Mouse (Mus musculus) hindbrain, embryonic 15.5 days (tissue): ENCODE results near the gene Cul7. TPM values are rescaled to one million over a fixed set of nuclear protein-coding genes. Genes with fewer than 3 reads are reported as not detected.

Experiments
- ATAC-seq: fragments of 200-750 bp; cut with Nextera tagmentation; 2 replicates; pipeline ENCODE4 v1.8.0; 2017; ENCODE audit warnings: low read depth, moderate number of reproducible peaks, moderate TSS enrichment; ENCODE audit not compliant: low FRiP score
- H3K27ac ChIP-seq: fragments of 300-500 bp; sonication (generic); replicated peaks from 2 replicates; pipeline ENCODE4 v1.5.1; 2015; ENCODE audit warnings: mild to moderate bottlenecking, inconsistent platforms
- H3K27me3 ChIP-seq: fragments of 300-500 bp; sonication (generic); 2 replicates; pipeline ENCODE4 v1.6.1; 2015; ENCODE audit warnings: control low read depth, inconsistent platforms
- H3K36me3 ChIP-seq: fragments of 300-500 bp; sonication (generic); 2 replicates; pipeline ENCODE4 v1.6.1; 2015; ENCODE audit warnings: control low read depth, inconsistent platforms
- H3K4me1 ChIP-seq: fragments of 300-500 bp; sonication (generic); replicated peaks from 2 replicates; pipeline ENCODE4 v1.6.1; 2015; ENCODE audit warnings: control low read depth, inconsistent platforms
- H3K4me2 ChIP-seq: fragments of 300-500 bp; sonication (generic); 2 replicates; pipeline ENCODE4 v1.6.1; 2015; ENCODE audit warnings: moderate library complexity, mild to moderate bottlenecking, inconsistent platforms
- H3K4me3 ChIP-seq: fragments of 300-500 bp; sonication (generic); 2 replicates; pipeline ENCODE4 v1.5.1; 2015; ENCODE audit warnings: mild to moderate bottlenecking, inconsistent platforms
- H3K9ac ChIP-seq: fragments of 300-500 bp; sonication (generic); 2 replicates; pipeline ENCODE4 v1.6.1; 2015; ENCODE audit warnings: inconsistent platforms
- H3K9me3 ChIP-seq: fragments of 300-500 bp; sonication (generic); 2 replicates; pipeline ENCODE4 v1.6.1; 2016; ENCODE audit warnings: control low read depth, inconsistent platforms
- WGBS: fragments of 180-500 bp; shearing (Covaris S2); methylation state at CpG from one replicate; pipeline ENCODE4 v1.1.7; 2015; 5-methylcytosine and 5-hydroxymethylcytosine counted together
- polyA plus RNA-seq: library from polyadenylated mRNA; unstranded; fragments of >200 nt; fragmentation: Nextera tagmentation; extraction: Ambion mirVana; gene quantifications from 2 replicates; pipeline ENCODE4 v1.2.1, GENCODE M21; 2015

Gene Cul7
- polyA plus RNA-seq, 1 experiment from 2014 or later = 43.8 TPM

DNA sequence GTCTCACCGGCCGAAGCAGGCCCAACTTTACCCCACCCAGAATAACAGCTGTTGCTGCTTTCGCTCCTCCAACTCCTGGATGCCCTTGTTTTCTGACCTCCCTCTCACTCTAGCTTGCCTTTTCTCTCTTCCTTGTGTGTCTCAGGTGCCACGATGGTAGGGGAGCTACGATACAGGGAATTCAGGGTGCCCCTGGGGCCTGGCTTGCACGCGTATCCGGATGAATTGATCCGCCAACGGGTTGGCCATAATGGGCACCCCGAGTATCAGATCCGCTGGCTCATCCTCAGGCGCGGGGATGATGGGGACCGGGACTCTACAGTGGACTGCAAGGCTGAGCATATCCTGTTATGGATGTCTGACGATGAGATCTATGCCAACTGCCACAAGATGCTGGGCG, 1.2 kb downstream of the Cul7 start:
- Histone ChIP-seq H3K4me3 (peak overlapping the region; percentile 57), H3K4me2 (peak overlapping the region; percentile 90), H3K9me3 (no peaks in the 10 kb centered on the region), H3K9ac (peak overlapping the region; percentile 86), H3K27ac (peak overlapping the region; percentile 95), H3K36me3 (peaks cover 40% of the 10 kb centered on the region), H3K27me3 (no peaks in the 10 kb centered on the region), H3K4me1 (peaks cover 42% of the 10 kb centered on the region)
- WGBS = 71% methylated on average over 17 of the region's 17 CpGs
- no peak for ATAC-seq

DNA sequence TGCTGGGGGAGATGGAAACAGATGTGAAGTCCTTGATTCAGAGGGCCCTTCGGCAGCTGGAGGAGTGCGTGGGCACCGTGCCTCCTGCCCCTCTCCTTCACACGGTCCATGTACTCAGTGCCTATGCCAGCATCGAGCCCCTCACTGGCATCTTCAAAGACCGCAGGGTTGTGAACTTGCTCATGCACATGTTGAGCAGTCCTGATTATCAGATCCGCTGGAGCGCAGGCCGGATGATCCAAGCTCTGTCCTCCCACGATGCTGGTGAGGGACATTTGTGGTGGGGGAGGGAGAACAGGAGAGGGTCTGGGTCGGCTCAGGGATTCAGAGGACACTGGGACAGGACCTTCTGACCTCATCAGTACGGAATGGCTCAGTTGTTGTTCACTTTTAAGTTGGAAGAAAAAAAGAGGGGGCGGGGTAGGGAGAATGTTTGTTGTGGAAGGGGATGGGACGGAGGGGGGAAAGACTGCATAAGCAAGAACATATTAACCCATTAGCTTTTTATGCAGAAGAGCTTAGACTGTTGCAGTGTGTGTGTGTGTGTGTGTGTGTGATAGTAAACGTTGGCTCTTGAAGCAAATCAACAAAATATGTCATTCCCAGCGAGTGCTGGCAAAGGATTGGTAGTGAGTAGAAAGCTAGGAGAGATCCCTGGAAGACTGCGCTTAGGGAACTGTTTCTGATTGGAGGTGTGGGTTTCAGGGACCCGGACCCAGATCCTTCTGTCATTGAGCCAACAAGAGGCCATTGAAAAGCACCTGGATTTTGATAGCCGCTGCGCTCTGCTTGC, 1.8 kb downstream of the Cul7 start:
- H3K4me1 ChIP-seq = peaks cover 37% of the 10 kb centered on the region

DNA sequence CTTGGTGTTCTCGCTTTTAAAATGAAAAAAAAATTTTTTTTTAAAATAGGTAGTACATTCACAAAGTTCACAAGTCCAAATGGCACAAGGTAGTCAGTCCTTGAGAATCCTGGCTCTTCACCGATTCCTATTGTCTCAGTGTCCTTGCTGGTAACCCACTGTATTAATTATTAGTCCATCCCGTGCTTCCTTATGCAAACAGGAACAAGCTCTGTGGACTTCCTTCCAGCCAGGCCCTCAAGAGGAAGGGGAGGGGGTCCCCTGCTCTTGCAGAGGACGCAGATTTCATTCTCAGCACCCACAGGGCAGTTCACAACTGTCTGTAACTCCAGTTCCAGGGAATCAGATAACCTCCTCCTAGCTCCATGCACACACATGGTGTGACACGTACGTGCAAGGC, 5.9 kb downstream of the Cul7 start:
- Histone ChIP-seq H3K4me3 (no peak overlapping the region), H3K4me2 (no peak overlapping the region), H3K27ac (no peak overlapping the region), H3K4me1 (peaks cover 23% of the 10 kb centered on the region), H3K27me3 (no peaks in the 10 kb centered on the region), H3K9ac (no peak overlapping the region), H3K9me3 (no peaks in the 10 kb centered on the region), H3K36me3 (peaks cover 81% of the 10 kb centered on the region)
- no peak for ATAC-seq
- WGBS = 84% methylated on average over 6 of the region's 6 CpGs

More for the DNA sequence above, 1.8 kb downstream of the Cul7 start:
- Histone ChIP-seq H3K27ac (no peak overlapping the region), H3K36me3 (peaks cover 46% of the 10 kb centered on the region), H3K27me3 (no peaks in the 10 kb centered on the region), H3K4me3 (peak overlapping the region; percentile 57), H3K9ac (peak overlapping the region; percentile 86), H3K4me2 (peak overlapping the region; percentile 90), H3K9me3 (no peaks in the 10 kb centered on the region)
- 72% methylated on average over 20 of the region's 20 CpGs for WGBS
- ATAC-seq = no peak

DNA sequence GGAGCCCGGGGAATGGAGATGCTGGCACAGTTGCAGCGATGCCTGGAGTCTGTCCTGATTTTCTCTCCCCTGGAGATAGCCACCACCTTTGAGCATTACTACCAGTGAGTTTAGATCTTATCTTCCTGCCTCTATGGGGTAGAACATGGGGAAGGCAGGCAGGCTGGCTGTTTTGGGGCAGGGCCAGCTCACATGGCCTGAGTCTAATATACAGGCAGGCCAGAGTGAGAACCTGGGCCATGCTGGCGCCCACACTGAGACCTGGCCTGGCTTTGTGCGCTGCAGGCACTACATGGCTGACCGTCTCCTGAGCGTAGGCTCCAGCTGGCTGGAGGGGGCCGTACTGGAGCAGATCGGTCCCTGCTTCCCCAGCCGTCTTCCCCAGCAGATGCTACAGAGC, 11.2 kb downstream of the Cul7 start:
- Histone ChIP-seq H3K4me1 (no peaks in the 10 kb centered on the region), H3K4me3 (no peak overlapping the region), H3K4me2 (no peak overlapping the region), H3K9ac (no peak overlapping the region), H3K36me3 (peaks cover 90% of the 10 kb centered on the region), H3K27me3 (no peaks in the 10 kb centered on the region), H3K9me3 (no peaks in the 10 kb centered on the region), H3K27ac (no peak overlapping the region)
- ATAC-seq = no peak
- WGBS = 94% methylated on average over 9 of the region's 9 CpGs

DNA sequence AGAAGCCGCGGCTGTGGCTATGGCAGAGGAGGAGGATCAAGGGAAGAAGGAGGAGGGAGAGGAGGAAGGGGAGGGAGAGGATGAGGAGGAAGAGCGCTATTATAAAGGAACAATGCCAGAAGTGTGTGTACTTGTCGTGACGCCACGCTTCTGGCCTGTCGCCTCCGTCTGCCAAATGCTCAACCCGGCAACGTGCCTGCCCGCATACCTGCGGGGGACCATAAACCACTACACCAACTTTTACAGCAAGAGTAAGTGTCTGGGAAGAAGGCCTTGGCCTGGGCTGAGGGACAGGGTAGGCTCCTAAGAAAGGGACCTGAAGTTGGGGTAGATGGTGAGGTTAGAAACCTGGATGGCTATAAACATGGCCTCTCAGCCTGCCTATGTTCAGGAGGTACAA, 11.8 kb downstream of the Cul7 start:
- Histone ChIP-seq H3K4me1 (no peaks in the 10 kb centered on the region), H3K27me3 (no peaks in the 10 kb centered on the region), H3K4me2 (no peak overlapping the region), H3K9ac (no peak overlapping the region), H3K27ac (no peak overlapping the region), H3K4me3 (no peak overlapping the region), H3K9me3 (no peaks in the 10 kb centered on the region), H3K36me3 (peaks cover 87% of the 10 kb centered on the region)
- ATAC-seq = no peak
- WGBS = 93% methylated on average over 12 of the region's 12 CpGs

DNA sequence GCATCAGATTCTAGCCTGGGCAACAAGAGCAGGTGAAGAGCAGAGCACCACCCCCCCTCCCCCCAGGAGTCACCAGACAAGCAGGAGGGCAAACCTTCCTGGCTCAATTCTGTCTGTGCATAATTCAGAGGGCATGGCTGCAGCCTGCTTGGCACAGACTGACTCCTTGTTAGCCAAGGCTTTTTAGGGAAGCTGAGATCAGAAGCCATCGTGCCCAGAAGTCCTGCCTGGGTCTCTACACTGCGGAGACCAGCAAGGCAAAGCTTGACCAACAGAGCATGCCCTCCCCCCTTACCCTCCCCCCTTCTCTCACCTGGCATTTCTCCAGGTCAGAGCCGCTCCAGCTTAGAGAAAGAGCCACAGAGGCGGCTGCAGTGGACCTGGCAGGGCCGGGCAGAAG, 12.6 kb downstream of the Cul7 start:
- Histone ChIP-seq H3K4me3 (no peak overlapping the region), H3K9ac (no peak overlapping the region), H3K36me3 (peaks cover 84% of the 10 kb centered on the region), H3K27ac (no peak overlapping the region), H3K4me1 (no peaks in the 10 kb centered on the region), H3K9me3 (no peaks in the 10 kb centered on the region), H3K27me3 (no peaks in the 10 kb centered on the region), H3K4me2 (no peak overlapping the region)
- no peak for ATAC-seq
- WGBS = 78% methylated on average over 5 of the region's 5 CpGs

DNA sequence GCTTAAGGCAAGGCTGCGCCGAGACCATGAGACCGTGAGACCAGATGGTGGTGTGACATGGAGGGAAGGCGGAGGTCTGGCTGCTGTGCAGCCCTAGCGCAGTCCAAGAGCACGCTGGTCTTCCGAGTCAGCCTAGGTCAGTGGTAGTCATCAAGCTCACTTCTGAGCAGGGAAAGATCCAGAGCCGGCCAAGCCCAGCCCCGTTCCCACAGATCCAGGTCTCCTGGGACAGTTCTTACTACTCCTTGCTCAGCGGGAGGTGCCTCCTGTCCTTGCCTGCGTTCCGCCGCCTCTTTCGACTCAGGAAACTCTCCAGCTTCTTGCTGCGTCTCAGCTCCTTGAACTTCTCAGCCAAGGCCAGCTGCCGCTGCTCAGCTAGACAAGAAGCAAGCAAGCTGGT, 17.6 kb downstream of the Cul7 start:
- Histone ChIP-seq H3K27ac (no peak overlapping the region), H3K4me1 (peaks cover 2% of the 10 kb centered on the region; the same call in 1 of the 2 replicates), H3K9me3 (no peaks in the 10 kb centered on the region), H3K4me3 (no peak overlapping the region), H3K27me3 (no peaks in the 10 kb centered on the region), H3K9ac (no peak overlapping the region), H3K4me2 (no peak overlapping the region), H3K36me3 (peaks cover 49% of the 10 kb centered on the region)
- WGBS = 88% methylated on average over 16 of the region's 16 CpGs
- no peak for ATAC-seq

DNA sequence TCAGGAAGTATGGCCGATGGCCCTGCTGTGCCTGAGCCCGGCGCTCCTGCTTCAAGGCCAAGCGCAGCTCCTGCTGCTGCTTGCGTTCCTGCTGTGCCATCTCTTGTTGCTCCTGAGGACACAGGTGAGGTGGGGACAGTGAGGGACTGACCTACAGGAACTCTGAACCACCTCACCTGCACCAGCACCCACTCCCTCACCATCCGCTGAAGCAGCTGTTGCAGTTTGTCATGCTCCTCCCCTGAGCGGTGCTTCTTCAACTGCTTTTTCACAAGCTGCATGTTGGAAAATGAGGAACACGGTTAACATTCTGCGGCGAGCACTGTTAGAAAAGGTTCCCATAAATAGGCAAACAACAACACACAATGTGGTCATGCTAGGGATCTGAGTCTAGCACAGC, 19.8 kb downstream of the Cul7 start:
- no peaks in the 10 kb centered on the region for H3K27me3 ChIP-seq
- H3K9ac ChIP-seq = no peak overlapping the region
- H3K36me3 ChIP-seq = peaks cover 32% of the 10 kb centered on the region
- no peaks in the 10 kb centered on the region for H3K9me3 ChIP-seq
- ATAC-seq = no peak
- peaks cover 20% of the 10 kb centered on the region for H3K4me1 ChIP-seq
- WGBS = 97% methylated on average over 10 of the region's 10 CpGs
- no peak overlapping the region for H3K4me2 ChIP-seq
- H3K4me3 ChIP-seq = no peak overlapping the region
- H3K27ac ChIP-seq = no peak overlapping the region

DNA sequence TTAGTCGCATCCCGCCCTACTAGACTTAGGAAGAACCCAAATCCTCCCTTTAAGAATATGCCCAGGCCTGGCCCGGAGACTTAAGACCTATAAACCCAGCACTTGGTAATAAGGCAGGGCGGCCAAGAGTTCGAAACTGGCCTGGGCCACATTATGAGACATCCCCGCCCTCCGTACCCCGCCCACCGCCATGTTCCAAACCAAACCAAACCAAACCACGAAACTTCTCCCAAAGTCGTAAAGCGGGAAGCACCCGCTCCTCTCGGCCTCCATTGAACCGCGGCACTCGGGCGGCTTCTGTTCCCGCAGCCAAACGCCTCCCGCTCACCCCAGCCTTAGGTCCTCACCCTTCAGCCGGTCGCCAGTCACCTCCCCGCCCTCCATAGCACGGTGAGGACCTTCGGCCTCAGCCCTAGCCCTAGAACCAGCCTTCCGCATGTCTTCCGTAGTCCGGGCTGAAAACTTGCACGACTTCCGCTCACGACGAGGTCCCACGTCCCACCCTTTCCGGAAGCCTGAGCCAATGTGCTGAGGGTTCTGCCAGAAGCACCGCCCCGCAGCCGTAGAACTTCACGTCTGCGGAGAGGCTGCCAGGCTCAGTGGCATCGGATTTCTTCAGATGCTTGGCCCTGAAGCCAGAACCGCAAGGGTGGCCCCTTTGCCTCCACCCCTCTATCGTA, 23.9 kb downstream of the Cul7 start, which contains the start of gene Rrp36:
Gene Rrp36 (minus strand): TSS at position 503 of the 680 bp plus-strand sequence.
- peak within 1 kb of the TSS; percentile 84 for H3K4me3 ChIP-seq
- H3K4me2 ChIP-seq = peak within 1 kb of the TSS; percentile 91
- peak within 1 kb of the TSS; percentile 64 for H3K9ac ChIP-seq
- H3K27ac ChIP-seq = peak within 1 kb of the TSS; percentile 75
- H3K27me3 ChIP-seq = no peaks in the 10 kb centered on the region
- peaks cover 45% of the 10 kb centered on the region for H3K36me3 ChIP-seq
- H3K4me1 ChIP-seq = peaks cover 33% of the 10 kb centered on the region
- 1% methylated on average over 43 of the region's 43 CpGs for WGBS
- peak; percentile 90 for ATAC-seq
- H3K9me3 ChIP-seq = no peaks in the 10 kb centered on the region

DNA sequence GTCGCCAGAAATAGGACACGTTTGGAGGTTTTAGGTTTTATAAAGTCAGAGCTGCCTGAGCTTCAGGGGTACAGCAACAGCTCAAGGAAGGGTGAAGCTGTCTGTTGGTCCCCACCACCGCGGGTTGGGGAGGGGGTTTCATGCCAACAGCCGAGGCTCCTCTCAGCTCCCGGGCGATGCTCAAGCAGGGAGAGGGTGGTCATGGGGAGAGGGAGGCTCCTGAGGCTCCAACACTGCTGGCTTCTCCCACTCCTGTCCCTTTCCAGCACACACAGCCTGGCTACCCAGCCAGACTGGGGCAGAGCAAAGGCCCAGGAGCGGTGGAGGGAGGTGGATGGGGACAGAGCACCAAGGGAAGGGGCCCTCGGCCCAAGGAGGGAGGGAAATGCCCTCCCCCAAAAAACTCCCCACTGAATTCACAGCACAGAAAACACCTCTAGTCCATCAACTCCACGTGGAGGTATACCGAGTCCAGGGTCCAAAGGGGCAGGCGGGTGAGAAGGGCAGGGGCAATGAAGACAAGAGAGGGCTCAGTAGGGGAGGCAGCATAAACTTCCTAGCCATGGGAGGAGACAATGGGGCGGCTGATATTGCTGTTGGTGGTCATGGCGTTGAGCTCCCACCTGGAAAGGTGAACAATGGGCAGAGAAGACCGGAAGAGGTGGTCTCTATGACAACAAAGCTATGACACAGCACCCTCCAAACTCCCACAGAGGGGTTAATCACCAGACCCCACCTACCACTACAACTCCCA, 24.6 kb downstream of the Cul7 start:
- Histone ChIP-seq H3K27me3 (no peaks in the 10 kb centered on the region), H3K36me3 (peaks cover 37% of the 10 kb centered on the region)

DNA sequence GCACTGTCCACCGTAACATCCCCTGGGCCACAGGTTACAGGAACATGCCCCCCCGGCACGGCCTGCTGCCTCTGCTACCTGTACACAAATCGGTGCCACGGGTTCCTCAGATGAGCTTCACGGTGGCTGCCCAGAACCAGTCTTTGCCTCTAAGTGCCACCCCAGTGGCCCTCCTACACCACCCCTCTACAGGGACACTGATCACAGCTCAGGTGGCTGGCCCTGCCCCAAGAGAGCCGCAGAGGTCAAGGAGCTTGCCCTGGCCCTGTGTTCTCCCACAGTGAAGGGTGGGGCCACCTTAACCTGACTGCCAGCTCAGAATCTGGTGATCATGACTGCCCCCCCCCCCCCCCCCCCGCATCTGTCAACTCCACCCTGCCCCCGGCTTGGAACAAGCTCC, 28.3 kb downstream of the Cul7 start, which contains the start of gene Mea1:
Gene Mea1 (plus strand): TSS at position 378 of the 400 bp plus-strand sequence.
- peak within 1 kb of the TSS; percentile 93; the same call in 1 of the 2 replicates for H3K27ac ChIP-seq
- H3K36me3 ChIP-seq = peaks cover 34% of the 10 kb centered on the region
- peak within 1 kb of the TSS; percentile 79 for H3K9ac ChIP-seq
- peak within 1 kb of the TSS; percentile 83 for H3K4me3 ChIP-seq
- WGBS = 94% methylated on average over 8 of the region's 9 CpGs
- no peaks in the 10 kb centered on the region for H3K27me3 ChIP-seq
- no peak for ATAC-seq
- no peaks in the 10 kb centered on the region for H3K9me3 ChIP-seq
- peak within 1 kb of the TSS; percentile 81 for H3K4me2 ChIP-seq
- peaks cover 44% of the 10 kb centered on the region for H3K4me1 ChIP-seq

More for the DNA sequence above, 24.6 kb downstream of the Cul7 start:
- H3K4me2 ChIP-seq = peak overlapping the region; percentile 91
- ATAC-seq = peak; percentile 17
- peak overlapping the region; percentile 84 for H3K4me3 ChIP-seq
- 21% methylated on average over 15 of the region's 15 CpGs for WGBS
- peaks cover 40% of the 10 kb centered on the region for H3K4me1 ChIP-seq
- H3K9me3 ChIP-seq = no peaks in the 10 kb centered on the region
- peak overlapping the region; percentile 75 for H3K27ac ChIP-seq
- peak overlapping the region; percentile 39 for H3K9ac ChIP-seq
